ENCODE assay signal across 13 mouse cellular contexts in genomic region chr11:60265271-60265985, GRCm38 (mm10). TPM values are rescaled to one million over a fixed set of nuclear protein-coding genes. Genes with fewer than 3 reads are reported as not detected.
DNase-seq lines count a peak whose midpoint lies in the region; ATAC-seq and TF ChIP-seq lines count a peak whose summit lies in the region.
"Had no signal": no experiment of that assay in that cellular context is flagged by ENCODE, and none has a peak within 500 bp of the region (broad histone marks: within the 10 kb centered on the region; RNA-seq: fewer than 3 reads in every experiment).

No protein-coding gene starts in this region.

- no peaks in the 10 kb centered on the region for H3K36me3 ChIP-seq in intestine, embryonic 16.5 days (ENCODE audit: control insufficient read depth, insufficient read depth, low read length)
- H3K36me3 ChIP-seq in intestine, embryonic 15.5 days = no peaks in the 10 kb centered on the region
- H3K36me3 ChIP-seq in thymus, adult 2 months (ENCODE audit: control insufficient read depth, insufficient read depth, low read length) = no peaks in the 10 kb centered on the region
- H3K36me3 ChIP-seq in intestine, postnatal 0 days (ENCODE audit: control insufficient read depth, insufficient read depth) = peaks cover 49% of the 10 kb centered on the region

- TF ChIP-seq CTCF in thymus, adult 2 months (IDR thresholded peaks at IDR 0.05; ENCODE audit: borderline replicate concordance, control insufficient read depth, extremely low read depth, insufficient read depth, low read length, poor library complexity) = no peak
- TF ChIP-seq CTCF in intestine, postnatal 0 days (IDR thresholded peaks at IDR 0.05; ENCODE audit: low read depth) = peak; percentile 62

- no peak overlapping the region for H3K4me2 ChIP-seq in intestine, embryonic 16.5 days (ENCODE audit: low read depth, low read length)
- H3K4me2 ChIP-seq in intestine, embryonic 15.5 days (replicated peaks) = no peak overlapping the region
- H3K4me2 ChIP-seq in intestine, postnatal 0 days (replicated peaks; ENCODE audit: low read depth) = no peak overlapping the region
- H3K4me2 ChIP-seq: hindbrain, embryonic 15.5 days had no signal

- H3K4me3 ChIP-seq in intestine, embryonic 16.5 days (ENCODE audit: low read length) = no peak overlapping the region
- H3K4me3 ChIP-seq in intestine, embryonic 15.5 days (replicated peaks) = no peak overlapping the region
- H3K4me3 ChIP-seq in thymus, adult 2 months (ENCODE audit: control insufficient read depth, insufficient read depth, low read length) = no peak overlapping the region
- no peak overlapping the region for H3K4me3 ChIP-seq in intestine, postnatal 0 days (ENCODE audit: low read depth, low read length)
- H3K4me3 ChIP-seq: hindbrain, embryonic 15.5 days had no signal

- no peaks in the 10 kb centered on the region for H3K9me3 ChIP-seq in intestine, embryonic 16.5 days (ENCODE audit: control insufficient read depth, low read length)
- no peaks in the 10 kb centered on the region for H3K9me3 ChIP-seq in intestine, embryonic 15.5 days
- no peaks in the 10 kb centered on the region for H3K9me3 ChIP-seq in intestine, postnatal 0 days (ENCODE audit: control insufficient read depth)
- H3K9me3 ChIP-seq: G1E; hindbrain, embryonic 15.5 days had no signal

- TF ChIP-seq POLR2A in thymus, adult 2 months (IDR thresholded peaks at IDR 0.05; ENCODE audit: control insufficient read depth, extremely low read depth, insufficient read depth, low read length, poor library complexity) = no peak

- no peaks in the 10 kb centered on the region for H3K4me1 ChIP-seq in intestine, embryonic 16.5 days (ENCODE audit: control insufficient read depth, insufficient read depth, low read length)
- H3K4me1 ChIP-seq in intestine, embryonic 15.5 days (replicated peaks) = no peaks in the 10 kb centered on the region
- no peaks in the 10 kb centered on the region for H3K4me1 ChIP-seq in thymus, adult 2 months (replicated peaks; ENCODE audit: control insufficient read depth, insufficient read depth, low read length)
- H3K4me1 ChIP-seq in intestine, postnatal 0 days (replicated peaks; ENCODE audit: control insufficient read depth, insufficient read depth, low read length) = no peaks in the 10 kb centered on the region

- H3K27me3 ChIP-seq in intestine, embryonic 16.5 days (replicated peaks; ENCODE audit: control insufficient read depth, insufficient read depth, low read length) = no peaks in the 10 kb centered on the region
- H3K27me3 ChIP-seq in intestine, embryonic 15.5 days (replicated peaks) = no peaks in the 10 kb centered on the region
- H3K27me3 ChIP-seq in thymus, adult 2 months (ENCODE audit: control insufficient read depth, insufficient read depth, low read length) = no peaks in the 10 kb centered on the region
- H3K27me3 ChIP-seq in intestine, postnatal 0 days (replicated peaks; ENCODE audit: control insufficient read depth, insufficient read depth, low read length) = no peaks in the 10 kb centered on the region
- H3K27me3 ChIP-seq: hindbrain, embryonic 15.5 days had no signal

- WGBS in intestine, embryonic 16.5 days = 85% methylated on average over 4 of the region's 4 CpGs
- 83% methylated on average over 4 of the region's 4 CpGs for WGBS in intestine, embryonic 15.5 days
- WGBS in thymus, adult 2 months = 92% methylated on average over 4 of the region's 4 CpGs
- 73% methylated on average over 4 of the region's 4 CpGs for WGBS in intestine, postnatal 0 days

- no peak overlapping the region for H3K9ac ChIP-seq in intestine, embryonic 16.5 days (ENCODE audit: low read depth, low read length)
- H3K9ac ChIP-seq in intestine, embryonic 15.5 days = no peak overlapping the region
- no peak overlapping the region for H3K9ac ChIP-seq in intestine, postnatal 0 days (ENCODE audit: low read depth, low read length)
- H3K9ac ChIP-seq: hindbrain, embryonic 15.5 days had no signal

- ATAC-seq in intestine, embryonic 16.5 days = 0 out of 2 replicates have a peak, but pooled peaks have one; percentile 28
- ATAC-seq in intestine, embryonic 15.5 days = no peak; the same call in 1 of the 2 replicates
- ATAC-seq in intestine, postnatal 0 days = peak; percentile 65

- DNase-seq in thymus, adult 2 months = peak; percentile 53
- DNase-seq in thymus, adult 18-20 months = no peak
- peak; percentile 61 for DNase-seq in thymus, postnatal 4 days
- DNase-seq in natural killer cell, adult 2 months (ENCODE audit: low spot score in 2 of 2) = no peak
- DNase-seq in spleen, postnatal 4 days (ENCODE audit: low spot score in 2 of 2) = no peak
- DNase-seq: gastrocnemius, postnatal 25 days; layer of hippocampus, adult 9-11 months; right cerebral cortex, postnatal 25 days had no signal

- H3K27ac ChIP-seq in intestine, embryonic 16.5 days (ENCODE audit: low read length) = no peak overlapping the region
- no peak overlapping the region for H3K27ac ChIP-seq in intestine, embryonic 15.5 days
- no peak overlapping the region for H3K27ac ChIP-seq in thymus, adult 2 months (ENCODE audit: control insufficient read depth, insufficient read depth, low read length)
- H3K27ac ChIP-seq in intestine, postnatal 0 days (ENCODE audit: low read depth, low read length) = peak overlapping the region; percentile 35

RNA-seq across cellular contexts. Expression of gene Srebf1, which starts 43.0 kb away (rescaled TPM):
- polyA plus RNA-seq in intestine, embryonic 16.5 days (2015; fragmentation: Nextera tagmentation; extraction: Ambion mirVana) = 81.0 and 95.2 TPM in 2 replicates
- 89.5 and 108 TPM in 2 replicates for polyA plus RNA-seq in intestine, embryonic 15.5 days (2015; fragmentation: Nextera tagmentation; extraction: Ambion mirVana)
- polyA plus RNA-seq in thymus, adult 2 months (2012; rRNA removed) = 466 and 519 TPM in 2 replicates
- polyA plus RNA-seq in intestine, postnatal 0 days (2015; fragmentation: Nextera tagmentation; extraction: Ambion mirVana) = 86.9 and 88.1 TPM in 2 replicates

Comparison
In these comparisons a context has a peak if more than half of its experiments do, and no peak if none do; other contexts are left out.
1. DNase-seq: peak in thymus, adult 2 months (single experiment) and thymus, postnatal 4 days (single experiment); none in thymus, adult 18-20 months (0 of 2), natural killer cell, adult 2 months (0 of 2) and spleen, postnatal 4 days (0 of 2).